Mouse (Mus musculus): Measurements from ENCODE around the gene Vps16. TPM values are rescaled to one million over a fixed set of nuclear protein-coding genes. Genes with fewer than 3 reads are reported as not detected.
A peak's percentile ranks its signal among the peaks of the same experiment; 100 is the strongest.

Vps16 gene
- polyA plus RNA-seq, 1 experiment from 2014 or later, result 35.2 TPM

DNA sequence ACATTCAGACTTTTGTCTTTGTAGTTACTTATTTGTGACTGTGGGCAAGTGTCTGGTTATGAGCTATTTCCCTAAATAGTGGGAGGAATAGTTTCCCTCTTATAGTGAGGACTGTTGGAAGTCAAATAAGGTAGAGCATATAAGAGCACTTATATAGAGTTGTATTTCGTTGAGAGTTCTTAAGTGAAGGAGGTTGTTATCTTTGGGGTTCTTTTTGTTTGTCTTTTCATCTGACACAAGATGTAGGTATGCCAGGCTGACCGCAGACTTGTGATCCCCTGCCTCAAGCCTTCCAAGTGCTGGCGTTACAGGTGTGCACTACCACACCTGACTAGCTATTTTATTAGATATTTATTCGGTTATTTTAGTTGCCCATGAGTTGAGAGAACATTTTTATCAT lies 58.0 kb downstream of the Vps16 start:
- Histone ChIP-seq H3K27me3 (replicated peaks; ENCODE audit: control insufficient read depth, insufficient read depth, low read length) (no peaks in the 10 kb centered on the region), H3K36me3 (ENCODE audit: control insufficient read depth, insufficient read depth) (no peaks in the 10 kb centered on the region), H3K4me3 (ENCODE audit: low read depth, low read length) (no peak overlapping the region), H3K4me1 (replicated peaks; ENCODE audit: control insufficient read depth, insufficient read depth, low read length) (no peaks in the 10 kb centered on the region), H3K9ac (ENCODE audit: low read depth, low read length) (no peak overlapping the region), H3K27ac (ENCODE audit: low read depth, low read length) (no peak overlapping the region), H3K9me3 (ENCODE audit: control insufficient read depth) (no peaks in the 10 kb centered on the region), H3K4me2 (replicated peaks; ENCODE audit: low read depth) (no peak overlapping the region)
- ATAC-seq, result no peak
- 85% methylated on average over 4 of the region's 4 CpGs for WGBS
- no peak for TF ChIP-seq CTCF (IDR thresholded peaks at IDR 0.05; ENCODE audit: low read depth)

- 94% methylated on average over 3 of the region's 3 CpGs for WGBS
- no peak for TF ChIP-seq CTCF (IDR thresholded peaks at IDR 0.05; ENCODE audit: low read depth)
- no peak for ATAC-seq
- Histone ChIP-seq H3K9ac (ENCODE audit: low read depth, low read length) (no peak overlapping the region), H3K4me2 (replicated peaks; ENCODE audit: low read depth) (no peak overlapping the region), H3K4me3 (ENCODE audit: low read depth, low read length) (no peak overlapping the region), H3K27ac (ENCODE audit: low read depth, low read length) (no peak overlapping the region), H3K9me3 (ENCODE audit: control insufficient read depth) (no peaks in the 10 kb centered on the region), H3K4me1 (replicated peaks; ENCODE audit: control insufficient read depth, insufficient read depth, low read length) (no peaks in the 10 kb centered on the region), H3K27me3 (replicated peaks; ENCODE audit: control insufficient read depth, insufficient read depth, low read length) (no peaks in the 10 kb centered on the region), H3K36me3 (ENCODE audit: control insufficient read depth, insufficient read depth) (no peaks in the 10 kb centered on the region)
These were observed 58.6 kb downstream of the Vps16 start for GRCm38 (mm10) chr2:130482700-130483099.

- no peak for ATAC-seq
- no peaks in the 10 kb centered on the region for H3K27me3 ChIP-seq (replicated peaks; ENCODE audit: control insufficient read depth, insufficient read depth, low read length)
- H3K9ac ChIP-seq (ENCODE audit: low read depth, low read length), result no peak overlapping the region
- 100% methylated on average over 1 of the region's 1 CpGs for WGBS
- H3K36me3 ChIP-seq (ENCODE audit: control insufficient read depth, insufficient read depth), result no peaks in the 10 kb centered on the region
- H3K4me1 ChIP-seq (replicated peaks; ENCODE audit: control insufficient read depth, insufficient read depth, low read length), result no peaks in the 10 kb centered on the region
- H3K4me3 ChIP-seq (ENCODE audit: low read depth, low read length), result no peak overlapping the region
- no peak overlapping the region for H3K4me2 ChIP-seq (replicated peaks; ENCODE audit: low read depth)
- H3K27ac ChIP-seq (ENCODE audit: low read depth, low read length), result no peak overlapping the region
- H3K9me3 ChIP-seq (ENCODE audit: control insufficient read depth), result no peaks in the 10 kb centered on the region
- TF ChIP-seq CTCF (IDR thresholded peaks at IDR 0.05; ENCODE audit: low read depth), result no peak
These were observed 60.1 kb downstream of the Vps16 start for GRCm38 (mm10) chr2:130484206-130484605.

DNA sequence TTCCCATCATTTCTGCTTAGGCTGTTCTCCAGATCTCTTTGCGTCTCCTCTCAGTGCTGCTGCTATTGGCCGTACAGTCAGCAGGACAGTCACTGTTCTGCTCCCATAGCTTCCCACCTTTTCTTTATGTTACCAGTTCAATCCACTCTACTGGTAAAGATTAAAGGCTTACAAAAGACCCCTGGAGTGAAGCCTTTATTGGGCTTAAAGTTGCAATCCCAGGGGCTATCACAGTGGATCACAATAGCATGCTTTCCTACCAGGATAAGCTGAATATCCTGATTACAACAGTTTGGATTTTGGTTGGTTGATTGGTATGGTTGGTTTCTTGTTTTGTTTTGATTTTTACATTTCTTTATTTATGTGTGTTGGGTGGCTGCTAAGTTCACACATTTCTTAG lies 63.9 kb downstream of the Vps16 start:
- H3K27ac ChIP-seq (ENCODE audit: low read depth, low read length), result no peak overlapping the region
- no peak overlapping the region for H3K4me3 ChIP-seq (ENCODE audit: low read depth, low read length)
- H3K27me3 ChIP-seq (replicated peaks; ENCODE audit: control insufficient read depth, insufficient read depth, low read length), result no peaks in the 10 kb centered on the region
- H3K9ac ChIP-seq (ENCODE audit: low read depth, low read length), result no peak overlapping the region
- TF ChIP-seq CTCF (IDR thresholded peaks at IDR 0.05; ENCODE audit: low read depth), result no peak
- no peaks in the 10 kb centered on the region for H3K36me3 ChIP-seq (ENCODE audit: control insufficient read depth, insufficient read depth)
- no peak overlapping the region for H3K4me2 ChIP-seq (replicated peaks; ENCODE audit: low read depth)
- no peak for ATAC-seq
- no peaks in the 10 kb centered on the region for H3K4me1 ChIP-seq (replicated peaks; ENCODE audit: control insufficient read depth, insufficient read depth, low read length)
- 93% methylated on average over 2 of the region's 2 CpGs for WGBS
- no peaks in the 10 kb centered on the region for H3K9me3 ChIP-seq (ENCODE audit: control insufficient read depth)

DNA sequence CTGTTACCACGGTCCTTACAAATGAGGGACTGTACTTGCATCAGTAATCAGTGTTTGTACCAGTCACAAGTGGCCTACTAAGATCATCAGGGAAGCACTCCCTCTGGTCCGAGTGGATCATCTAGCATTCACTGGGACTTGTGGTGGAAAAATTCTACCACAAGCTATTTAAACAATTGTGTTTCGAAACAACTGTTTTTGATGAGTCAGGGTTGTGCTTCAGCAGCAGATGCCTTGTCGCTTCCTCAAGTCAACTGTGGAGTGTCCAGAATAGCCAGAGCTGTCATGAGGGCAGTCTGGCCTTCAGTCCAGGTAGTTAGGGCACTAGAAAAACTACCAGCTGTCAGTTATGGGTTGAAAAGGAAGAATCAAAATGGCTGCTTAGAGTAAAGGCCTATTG lies 64.5 kb downstream of the Vps16 start:
- no peak overlapping the region for H3K4me2 ChIP-seq (replicated peaks; ENCODE audit: low read depth)
- WGBS, result 76% methylated on average over 4 of the region's 4 CpGs
- no peak overlapping the region for H3K27ac ChIP-seq (ENCODE audit: low read depth, low read length)
- no peak overlapping the region for H3K9ac ChIP-seq (ENCODE audit: low read depth, low read length)
- no peak for TF ChIP-seq CTCF (IDR thresholded peaks at IDR 0.05; ENCODE audit: low read depth)
- no peaks in the 10 kb centered on the region for H3K27me3 ChIP-seq (replicated peaks; ENCODE audit: control insufficient read depth, insufficient read depth, low read length)
- ATAC-seq, result no peak
- H3K36me3 ChIP-seq (ENCODE audit: control insufficient read depth, insufficient read depth), result no peaks in the 10 kb centered on the region
- H3K4me3 ChIP-seq (ENCODE audit: low read depth, low read length), result no peak overlapping the region
- H3K4me1 ChIP-seq (replicated peaks; ENCODE audit: control insufficient read depth, insufficient read depth, low read length), result no peaks in the 10 kb centered on the region
- no peaks in the 10 kb centered on the region for H3K9me3 ChIP-seq (ENCODE audit: control insufficient read depth)

- H3K9ac ChIP-seq (ENCODE audit: low read depth, low read length), result no peak overlapping the region
- H3K4me2 ChIP-seq (replicated peaks; ENCODE audit: low read depth), result no peak overlapping the region
- WGBS, result 70% methylated on average over 4 of the region's 4 CpGs
- H3K4me1 ChIP-seq (replicated peaks; ENCODE audit: control insufficient read depth, insufficient read depth, low read length), result no peaks in the 10 kb centered on the region
- H3K36me3 ChIP-seq (ENCODE audit: control insufficient read depth, insufficient read depth), result no peaks in the 10 kb centered on the region
- no peaks in the 10 kb centered on the region for H3K27me3 ChIP-seq (replicated peaks; ENCODE audit: control insufficient read depth, insufficient read depth, low read length)
- ATAC-seq, result no peak
- no peak overlapping the region for H3K27ac ChIP-seq (ENCODE audit: low read depth, low read length)
- TF ChIP-seq CTCF (IDR thresholded peaks at IDR 0.05; ENCODE audit: low read depth), result no peak
- no peaks in the 10 kb centered on the region for H3K9me3 ChIP-seq (ENCODE audit: control insufficient read depth)
- H3K4me3 ChIP-seq (ENCODE audit: low read depth, low read length), result no peak overlapping the region
These were observed 67.0 kb downstream of the Vps16 start for GRCm38 (mm10) chr2:130491162-130491561.

DNA sequence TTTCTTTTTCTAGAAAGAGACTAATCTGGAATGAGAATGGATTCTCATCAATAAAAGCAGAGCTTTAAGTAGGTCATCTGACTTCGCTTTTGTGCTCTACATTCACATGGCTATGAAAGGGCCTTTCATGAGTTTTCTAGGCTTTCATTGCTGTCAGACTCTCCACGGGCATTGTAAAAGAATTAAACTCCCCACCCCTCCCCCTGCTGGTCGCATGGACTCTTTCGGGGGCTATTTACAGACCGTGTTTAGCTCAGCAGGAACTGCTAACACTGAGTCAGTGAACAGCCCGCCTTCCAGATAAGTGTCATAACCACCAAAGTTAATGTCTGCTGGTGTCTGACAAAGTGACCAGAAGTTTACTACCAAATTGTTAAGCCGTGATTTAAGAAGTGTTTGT lies 67.4 kb downstream of the Vps16 start:
- Histone ChIP-seq H3K9me3 (ENCODE audit: control insufficient read depth) (no peaks in the 10 kb centered on the region), H3K36me3 (ENCODE audit: control insufficient read depth, insufficient read depth) (no peaks in the 10 kb centered on the region), H3K4me2 (replicated peaks; ENCODE audit: low read depth) (no peak overlapping the region), H3K27ac (ENCODE audit: low read depth, low read length) (no peak overlapping the region), H3K4me1 (replicated peaks; ENCODE audit: control insufficient read depth, insufficient read depth, low read length) (no peaks in the 10 kb centered on the region), H3K4me3 (ENCODE audit: low read depth, low read length) (no peak overlapping the region), H3K9ac (ENCODE audit: low read depth, low read length) (no peak overlapping the region), H3K27me3 (replicated peaks; ENCODE audit: control insufficient read depth, insufficient read depth, low read length) (no peaks in the 10 kb centered on the region)
- no peak for ATAC-seq
- 31% methylated on average over 7 of the region's 7 CpGs for WGBS
- TF ChIP-seq CTCF (IDR thresholded peaks at IDR 0.05; ENCODE audit: low read depth), result peak; percentile 26; the same call in 1 of the 2 replicates

Other genes with a start within 250 kb of the Vps16 start
- gene Snrpb, start 244.9 kb upstream of the Vps16 start, polyA plus RNA-seq (2015; fragmentation: Nextera tagmentation; extraction: Ambion mirVana), result 232 and 234 TPM in 2 replicates
- gene Tmc2, start 229.1 kb upstream of the Vps16 start, polyA plus RNA-seq (2015; fragmentation: Nextera tagmentation; extraction: Ambion mirVana), result not detected in 2 replicates
- gene Nop56, start 149.9 kb upstream of the Vps16 start, polyA plus RNA-seq (2015; fragmentation: Nextera tagmentation; extraction: Ambion mirVana), result 66.5 and 75.1 TPM in 2 replicates
- gene Idh3b, start 139.8 kb upstream of the Vps16 start, polyA plus RNA-seq (2015; fragmentation: Nextera tagmentation; extraction: Ambion mirVana), result 142 and 148 TPM in 2 replicates
- 0.85 and 0.86 TPM in 2 replicates for gene Ebf4, start 129.2 kb upstream of the Vps16 start, polyA plus RNA-seq (2015; fragmentation: Nextera tagmentation; extraction: Ambion mirVana)
- 5.2 and 7.8 TPM in 2 replicates for gene Cpxm1, start 26.8 kb upstream of the Vps16 start, polyA plus RNA-seq (2015; fragmentation: Nextera tagmentation; extraction: Ambion mirVana)
- not detected in 2 replicates for gene Gm28372, start 19.1 kb upstream of the Vps16 start, polyA plus RNA-seq (2015; fragmentation: Nextera tagmentation; extraction: Ambion mirVana)
- gene 1700020A23Rik, start 19.1 kb upstream of the Vps16 start, polyA plus RNA-seq (2015; fragmentation: Nextera tagmentation; extraction: Ambion mirVana), result not detected in 2 replicates
- gene Tmem239, start 17.9 kb upstream of the Vps16 start, polyA plus RNA-seq (2015; fragmentation: Nextera tagmentation; extraction: Ambion mirVana), result not detected in 2 replicates
- 5.3 and 6.1 TPM in 2 replicates for gene Pced1a, start 362 bp downstream of the Vps16 start, polyA plus RNA-seq (2015; fragmentation: Nextera tagmentation; extraction: Ambion mirVana)
- 27.4 and 28.2 TPM in 2 replicates for gene Ptpra, start 25.9 kb downstream of the Vps16 start, polyA plus RNA-seq (2015; fragmentation: Nextera tagmentation; extraction: Ambion mirVana)
- 68.0 and 70.6 TPM in 2 replicates for gene Mrps26, start 139.4 kb downstream of the Vps16 start, polyA plus RNA-seq (2015; fragmentation: Nextera tagmentation; extraction: Ambion mirVana)
- not detected in 2 replicates for gene Oxt, start 151.8 kb downstream of the Vps16 start, polyA plus RNA-seq (2015; fragmentation: Nextera tagmentation; extraction: Ambion mirVana)
- not detected in 2 replicates for gene Avp, start 158.2 kb downstream of the Vps16 start, polyA plus RNA-seq (2015; fragmentation: Nextera tagmentation; extraction: Ambion mirVana)
- 6.4 and 6.8 TPM in 2 replicates for gene Fastkd5, start 205.7 kb downstream of the Vps16 start, polyA plus RNA-seq (2015; fragmentation: Nextera tagmentation; extraction: Ambion mirVana)
- gene Ubox5, start 205.7 kb downstream of the Vps16 start, polyA plus RNA-seq (2015; fragmentation: Nextera tagmentation; extraction: Ambion mirVana), result 4.2 and 4.5 TPM in 2 replicates
- 9.7 and 11.4 TPM in 2 replicates for gene Lzts3, start 218.5 kb downstream of the Vps16 start, polyA plus RNA-seq (2015; fragmentation: Nextera tagmentation; extraction: Ambion mirVana)
- gene Ddrgk1, start 240.3 kb downstream of the Vps16 start, polyA plus RNA-seq (2015; fragmentation: Nextera tagmentation; extraction: Ambion mirVana), result 118 and 120 TPM in 2 replicates
- gene Itpa, start 243.3 kb downstream of the Vps16 start, polyA plus RNA-seq (2015; fragmentation: Nextera tagmentation; extraction: Ambion mirVana), result 59.1 and 60.8 TPM in 2 replicates